Mouse (Mus musculus) telencephalon, adult 2 months (tissue): ENCODE results near the gene Arhgap27.

Experiments used
- DNase-seq: peaks from one replicate; pipeline ENCODE4 v3.0.0-alpha.2; 2011; ENCODE audit warnings: low read depth, low spot score

Arhgap27 gene

GRCm38 (mm10) chr11:103356938-103357670 lies 6.4 kb downstream of the Arhgap27 start:
- DNase-seq: no peak

GRCm38 (mm10) chr11:103356032-103356571 lies 7.4 kb downstream of the Arhgap27 start:
- no peak for DNase-seq

- no peak for DNase-seq
Observed at GRCm38 (mm10) chr11:103355251-103355650, 8.2 kb downstream of the Arhgap27 start.

- no peak for DNase-seq
Observed at GRCm38 (mm10) chr11:103354033-103354432, 9.5 kb downstream of the Arhgap27 start.

- DNase-seq: no peak
Observed at GRCm38 (mm10) chr11:103352239-103352814, 11.2 kb downstream of the Arhgap27 start.

- DNase-seq: no peak
Observed at GRCm38 (mm10) chr11:103350711-103351315, 12.7 kb downstream of the Arhgap27 start.

- no peak for DNase-seq
Observed at GRCm38 (mm10) chr11:103349699-103350098, 13.8 kb downstream of the Arhgap27 start.

GRCm38 (mm10) chr11:103346657-103347056 lies 16.8 kb downstream of the Arhgap27 start:
- no peak for DNase-seq

- DNase-seq: no peak
Observed at GRCm38 (mm10) chr11:103346236-103346635, 17.3 kb downstream of the Arhgap27 start.

- no peak for DNase-seq
Observed at GRCm38 (mm10) chr11:103345408-103346091, 17.9 kb downstream of the Arhgap27 start.

- DNase-seq: no peak
Observed at GRCm38 (mm10) chr11:103344494-103345332, 18.8 kb downstream of the Arhgap27 start.

GRCm38 (mm10) chr11:103343881-103344280 lies 19.6 kb downstream of the Arhgap27 start:
- DNase-seq: no peak

GRCm38 (mm10) chr11:103343063-103343462 lies 20.4 kb downstream of the Arhgap27 start:
- DNase-seq: no peak

GRCm38 (mm10) chr11:103340677-103341076 lies 22.8 kb downstream of the Arhgap27 start:
- DNase-seq: no peak

GRCm38 (mm10) chr11:103340130-103340529 lies 23.4 kb downstream of the Arhgap27 start:
- DNase-seq: no peak

GRCm38 (mm10) chr11:103339414-103340119 lies 23.9 kb downstream of the Arhgap27 start:
- no peak for DNase-seq

GRCm38 (mm10) chr11:103338671-103339070 lies 24.8 kb downstream of the Arhgap27 start:
- no peak for DNase-seq

- no peak for DNase-seq
Observed at GRCm38 (mm10) chr11:103338119-103338518, 25.4 kb downstream of the Arhgap27 start.

- no peak for DNase-seq
Observed at GRCm38 (mm10) chr11:103337180-103337579, 26.3 kb downstream of the Arhgap27 start.

- no peak for DNase-seq
Observed at GRCm38 (mm10) chr11:103335561-103335960, 27.9 kb downstream of the Arhgap27 start.
